In genomic region chr10:4126335-4127012, GRCm38 (mm10) we compare ENCODE assay signal across 11 mouse cellular contexts.
DNase-seq lines count a peak whose midpoint lies in the region; ATAC-seq and TF ChIP-seq lines count a peak whose summit lies in the region.
"Had no signal": no experiment of that assay in that cellular context is flagged by ENCODE, and none has a peak within 500 bp of the region (broad histone marks: within the 10 kb centered on the region; RNA-seq: fewer than 3 reads in every experiment).

No protein-coding gene starts in this region.

- ATAC-seq in kidney, embryonic 15.5 days (replicated peaks; ENCODE audit: low FRiP score) = no peak
- peak; percentile 86 for ATAC-seq in common myeloid progenitor, adult 5-6 weeks (replicated peaks; ENCODE audit: low read depth, poor library complexity, severe bottlenecking)
- ATAC-seq in megakaryocyte-erythroid progenitor cell, adult 5-6 weeks (replicated peaks; ENCODE audit: low FRiP score, low TSS enrichment, poor library complexity, severe bottlenecking) = peak; percentile 64
- ATAC-seq in frontal cortex, adult (ENCODE audit: low TSS enrichment) = no peak
- ATAC-seq: midbrain, embryonic 15.5 days had no signal

- H3K9ac ChIP-seq in kidney, embryonic 15.5 days = no peak overlapping the region
- H3K9ac ChIP-seq: midbrain, embryonic 15.5 days had no signal

- intact Hi-C loops in left cerebral cortex, postnatal 36 days (cut with DNase I) = no loop called here

- no peaks in the 10 kb centered on the region for H3K9me3 ChIP-seq in kidney, embryonic 15.5 days (replicated peaks)
- H3K9me3 ChIP-seq: midbrain, embryonic 15.5 days had no signal

- no peak overlapping the region for H3K4me2 ChIP-seq in kidney, embryonic 15.5 days
- H3K4me2 ChIP-seq: midbrain, embryonic 15.5 days had no signal

- no peak overlapping the region for H3K4me3 ChIP-seq in kidney, embryonic 15.5 days (replicated peaks)
- no peak overlapping the region for H3K4me3 ChIP-seq in bone marrow, adult 2 months (replicated peaks; ENCODE audit: control insufficient read depth, low read depth, low read length)
- H3K4me3 ChIP-seq: midbrain, embryonic 15.5 days had no signal

- no peak for TF ChIP-seq POLR2A in bone marrow, adult 2 months (IDR thresholded peaks at IDR 0.05; ENCODE audit: borderline replicate concordance, control insufficient read depth, low read depth, low read length)

- WGBS in kidney, embryonic 15.5 days = 53% methylated on average over 8 of the region's 8 CpGs
- WGBS in bone marrow, adult 2 months = 24% methylated on average over 8 of the region's 8 CpGs

- DNase-seq in kidney, postnatal 14 days = no peak
- no peak for DNase-seq in left cerebral cortex, postnatal 36 days (ENCODE audit: low spot score in 2 of 2)
- DNase-seq: embryo, embryonic 11 days; layer of hippocampus, adult 9-11 months; right cerebral cortex, postnatal 14 days had no signal

- peaks cover 65% of the 10 kb centered on the region for H3K4me1 ChIP-seq in kidney, embryonic 15.5 days
- H3K4me1 ChIP-seq in bone marrow, adult 2 months (ENCODE audit: control insufficient read depth, insufficient read depth, low read length) = peaks cover 7% of the 10 kb centered on the region

- peak overlapping the region; percentile 94 for H3K27ac ChIP-seq in kidney, embryonic 15.5 days
- peak overlapping the region; percentile 82 for H3K27ac ChIP-seq in bone marrow, adult 2 months (ENCODE audit: control insufficient read depth, insufficient read depth, low read depth, low read length, poor library complexity)
- H3K27ac ChIP-seq: midbrain, embryonic 15.5 days had no signal

- TF ChIP-seq CTCF in bone marrow, adult 2 months (IDR thresholded peaks at IDR 0.05; ENCODE audit: control insufficient read depth, insufficient read depth, low read length) = no peak

- H3K36me3 ChIP-seq in kidney, embryonic 15.5 days = no peaks in the 10 kb centered on the region
- H3K36me3 ChIP-seq: midbrain, embryonic 15.5 days had no signal

- no peaks in the 10 kb centered on the region for H3K27me3 ChIP-seq in kidney, embryonic 15.5 days
- H3K27me3 ChIP-seq: midbrain, embryonic 15.5 days had no signal

Comparison
In these comparisons a context has a peak if more than half of its experiments do, and no peak if none do; other contexts are left out.
1. ATAC-seq: peak in common myeloid progenitor, adult 5-6 weeks (single experiment) and megakaryocyte-erythroid progenitor cell, adult 5-6 weeks (single experiment); none in kidney, embryonic 15.5 days (single experiment) and frontal cortex, adult (single experiment).